Mouse (Mus musculus) lung, adult 2 months (tissue): ENCODE data around the gene Klk1b8.

Experiments used
- CTCF ChIP-seq: fragments of 200-500 bp; IDR thresholded peaks from 2 replicates; pipeline ENCODE4 v1.5.1; 2011; ENCODE audit warnings: mild to moderate bottlenecking, low read length, control low read depth; ENCODE audit not compliant: insufficient read depth
- POLR2A ChIP-seq: fragments of 200-500 bp; IDR thresholded peaks from 2 replicates; pipeline ENCODE4 v1.6.1; 2011; ENCODE audit warnings: low read depth, mild to moderate bottlenecking, control low read depth, low read length, borderline replicate concordance; ENCODE audit errors: extremely low read depth

GRCm38 (mm10) chr7:43933440-43933839, 17.0 kb upstream of the Klk1b8 start, which contains the start of gene Klk15:
- TF ChIP-seq CTCF (no peak), POLR2A (no peak)
